Mouse (Mus musculus) midbrain, embryonic 12.5 days (tissue): ENCODE measurements at regions not wholly inside any gene's neighbourhood (a gene's known extent, or its start where the extent isn't known, plus 50 kb on each side); places are given as distances from the start of the nearest gene placed in this dataset.

Experiments
- ATAC-seq: fragments of 200-750 bp; cut with Nextera tagmentation; 2 replicates; pipeline ENCODE4 v1.8.0; 2017; ENCODE audit warnings: low read depth, moderate TSS enrichment, moderate library complexity; ENCODE audit not compliant: low FRiP score
- H3K27ac ChIP-seq: fragments of 300-500 bp; sonication (generic); replicated peaks from 2 replicates; pipeline ENCODE4 v1.5.1; 2016; ENCODE audit warnings: mild to moderate bottlenecking
- H3K27me3 ChIP-seq: fragments of 300-500 bp; sonication (generic); 2 replicates; pipeline ENCODE4 v1.6.1; 2016; ENCODE audit warnings: mild to moderate bottlenecking
- H3K36me3 ChIP-seq: fragments of 300-500 bp; sonication (generic); 2 replicates; pipeline ENCODE4 v1.6.1; 2016
- H3K4me1 ChIP-seq: fragments of 300-500 bp; sonication (generic); 2 replicates; pipeline ENCODE4 v1.6.1; 2016
- H3K4me2 ChIP-seq: fragments of 300-500 bp; sonication (generic); replicated peaks from 2 replicates; pipeline ENCODE4 v1.6.1; 2016; ENCODE audit warnings: mild to moderate bottlenecking, moderate library complexity
- H3K4me3 ChIP-seq: fragments of 300-500 bp; sonication (generic); 2 replicates; pipeline ENCODE4 v1.5.1; 2016; ENCODE audit warnings: mild to moderate bottlenecking
- H3K9ac ChIP-seq: fragments of 300-500 bp; sonication (generic); replicated peaks from 2 replicates; pipeline ENCODE4 v1.6.1; 2016; ENCODE audit warnings: mild to moderate bottlenecking, moderate library complexity
- H3K9me3 ChIP-seq: fragments of 300-500 bp; sonication (generic); 2 replicates; pipeline ENCODE4 v1.6.1; 2016; ENCODE audit warnings: mild to moderate bottlenecking
- WGBS: fragments of 180-500 bp; shearing (Covaris S2); methylation state at CpG from one replicate; pipeline ENCODE4 v1.1.7; 2016; 5-methylcytosine and 5-hydroxymethylcytosine counted together

- no peak overlapping the region for H3K4me2 ChIP-seq
- H3K4me1 ChIP-seq: peaks cover 42% of the 10 kb centered on the region
- 57% methylated on average over 4 of the region's 4 CpGs for WGBS
These were observed 53.2 kb downstream of the Gas1 start for GRCm38 (mm10) chr13:60123964-60124363.

GRCm38 (mm10) chr13:60123174-60123587 lies 54.0 kb downstream of the Gas1 start:
- peaks cover 42% of the 10 kb centered on the region for H3K4me1 ChIP-seq
- ATAC-seq: 0 out of 2 replicates have a peak, but pooled peaks have one; percentile 27

More at GRCm38 (mm10) chr13:60123964-60124363, 53.2 kb downstream of the Gas1 start:
- Histone ChIP-seq H3K27me3 (peaks cover 31% of the 10 kb centered on the region), H3K27ac (no peak overlapping the region), H3K4me3 (no peak overlapping the region), H3K36me3 (no peaks in the 10 kb centered on the region), H3K9ac (no peak overlapping the region), H3K9me3 (no peaks in the 10 kb centered on the region)
- no peak for ATAC-seq

GRCm38 (mm10) chr13:60122341-60123173 lies 54.6 kb downstream of the Gas1 start:
- no peak overlapping the region for H3K4me2 ChIP-seq
- WGBS: 60% methylated on average over 29 of the region's 29 CpGs
- H3K27ac ChIP-seq: no peak overlapping the region
- peaks cover 41% of the 10 kb centered on the region for H3K4me1 ChIP-seq
- H3K27me3 ChIP-seq: peaks cover 21% of the 10 kb centered on the region
- H3K4me3 ChIP-seq: no peak overlapping the region
- ATAC-seq: no peak
- H3K9me3 ChIP-seq: 0 out of 2 replicates have a peak, but pooled peaks cover 4% of the 10 kb centered on the region
- H3K9ac ChIP-seq: no peak overlapping the region
- H3K36me3 ChIP-seq: no peaks in the 10 kb centered on the region

More at GRCm38 (mm10) chr13:60123174-60123587, 54.0 kb downstream of the Gas1 start:
- Histone ChIP-seq H3K9ac (no peak overlapping the region), H3K9me3 (0 out of 2 replicates have a peak, but pooled peaks cover 4% of the 10 kb centered on the region), H3K27ac (no peak overlapping the region), H3K27me3 (peaks cover 27% of the 10 kb centered on the region), H3K36me3 (no peaks in the 10 kb centered on the region), H3K4me2 (no peak overlapping the region), H3K4me3 (no peak overlapping the region)
- 70% methylated on average over 6 of the region's 6 CpGs for WGBS

GRCm38 (mm10) chr13:60111465-60111864 lies 65.7 kb downstream of the Gas1 start:
- ATAC-seq: no peak
- no peaks in the 10 kb centered on the region for H3K9me3 ChIP-seq
- no peak overlapping the region for H3K4me3 ChIP-seq
- 96% methylated on average over 2 of the region's 2 CpGs for WGBS
- H3K9ac ChIP-seq: no peak overlapping the region
- peaks cover 9% of the 10 kb centered on the region; the same call in 1 of the 2 replicates for H3K27me3 ChIP-seq
- peaks cover 23% of the 10 kb centered on the region for H3K4me1 ChIP-seq
- no peak overlapping the region for H3K4me2 ChIP-seq
- no peaks in the 10 kb centered on the region for H3K36me3 ChIP-seq
- H3K27ac ChIP-seq: no peak overlapping the region

GRCm38 (mm10) chr13:60110079-60110846 lies 66.9 kb downstream of the Gas1 start:
- H3K4me2 ChIP-seq: peak overlapping the region; percentile 32
- H3K36me3 ChIP-seq: no peaks in the 10 kb centered on the region
- WGBS: 3% methylated on average over 11 of the region's 11 CpGs
- peak overlapping the region; percentile 80 for H3K27ac ChIP-seq
- H3K9me3 ChIP-seq: no peaks in the 10 kb centered on the region
- peaks cover 9% of the 10 kb centered on the region; the same call in 1 of the 2 replicates for H3K27me3 ChIP-seq
- H3K9ac ChIP-seq: no peak overlapping the region; the same call in 1 of the 2 replicates
- ATAC-seq: peak; percentile 96
- peaks cover 23% of the 10 kb centered on the region for H3K4me1 ChIP-seq
- no peak overlapping the region for H3K4me3 ChIP-seq

GRCm38 (mm10) chr13:60105286-60105685 lies 71.9 kb downstream of the Gas1 start:
- Histone ChIP-seq H3K9me3 (no peaks in the 10 kb centered on the region), H3K9ac (no peak overlapping the region), H3K4me3 (no peak overlapping the region), H3K27me3 (peaks cover 16% of the 10 kb centered on the region), H3K36me3 (no peaks in the 10 kb centered on the region), H3K27ac (no peak overlapping the region), H3K4me1 (peaks cover 15% of the 10 kb centered on the region), H3K4me2 (no peak overlapping the region)
- ATAC-seq: no peak
- WGBS: 89% methylated on average over 9 of the region's 9 CpGs

GRCm38 (mm10) chr13:60101651-60102050 lies 75.5 kb downstream of the Gas1 start:
- WGBS: 82% methylated on average over 4 of the region's 4 CpGs
- Histone ChIP-seq H3K36me3 (no peaks in the 10 kb centered on the region), H3K4me1 (0 out of 2 replicates have a peak, but pooled peaks cover 7% of the 10 kb centered on the region), H3K9me3 (no peaks in the 10 kb centered on the region), H3K27me3 (peaks cover 16% of the 10 kb centered on the region), H3K4me3 (no peak overlapping the region), H3K9ac (no peak overlapping the region), H3K4me2 (no peak overlapping the region), H3K27ac (no peak overlapping the region)
- no peak for ATAC-seq

- no peak overlapping the region for H3K4me3 ChIP-seq
- H3K9ac ChIP-seq: no peak overlapping the region
- 0 out of 2 replicates have a peak, but pooled peaks cover 7% of the 10 kb centered on the region for H3K4me1 ChIP-seq
- H3K9me3 ChIP-seq: no peaks in the 10 kb centered on the region
- no peak overlapping the region for H3K27ac ChIP-seq
- ATAC-seq: no peak
- WGBS: 88% methylated on average over 12 of the region's 12 CpGs
- H3K27me3 ChIP-seq: peaks cover 16% of the 10 kb centered on the region
- no peaks in the 10 kb centered on the region for H3K36me3 ChIP-seq
- H3K4me2 ChIP-seq: no peak overlapping the region
These were observed 76.7 kb downstream of the Gas1 start for GRCm38 (mm10) chr13:60100130-60101112.

GRCm38 (mm10) chr13:60099469-60100129 lies 77.6 kb downstream of the Gas1 start:
- 0 out of 2 replicates have a peak, but pooled peaks cover 7% of the 10 kb centered on the region for H3K4me1 ChIP-seq
- WGBS: 79% methylated on average over 14 of the region's 14 CpGs

GRCm38 (mm10) chr13:60098394-60098793 lies 78.8 kb downstream of the Gas1 start:
- peaks cover 16% of the 10 kb centered on the region for H3K27me3 ChIP-seq
- no peaks in the 10 kb centered on the region for H3K9me3 ChIP-seq
- H3K4me2 ChIP-seq: no peak overlapping the region
- no peak overlapping the region for H3K4me3 ChIP-seq
- no peak for ATAC-seq
- 0 out of 2 replicates have a peak, but pooled peaks cover 7% of the 10 kb centered on the region for H3K4me1 ChIP-seq
- H3K36me3 ChIP-seq: no peaks in the 10 kb centered on the region
- WGBS: 87% methylated on average over 3 of the region's 3 CpGs
- no peak overlapping the region for H3K9ac ChIP-seq
- H3K27ac ChIP-seq: no peak overlapping the region

More at GRCm38 (mm10) chr13:60099469-60100129, 77.6 kb downstream of the Gas1 start:
- H3K9ac ChIP-seq: no peak overlapping the region
- H3K27me3 ChIP-seq: peaks cover 16% of the 10 kb centered on the region
- no peaks in the 10 kb centered on the region for H3K36me3 ChIP-seq
- no peak for ATAC-seq
- no peak overlapping the region for H3K4me3 ChIP-seq
- no peak overlapping the region for H3K4me2 ChIP-seq
- H3K27ac ChIP-seq: no peak overlapping the region
- no peaks in the 10 kb centered on the region for H3K9me3 ChIP-seq

- Histone ChIP-seq H3K36me3 (no peaks in the 10 kb centered on the region), H3K4me1 (0 out of 2 replicates have a peak, but pooled peaks cover 7% of the 10 kb centered on the region), H3K4me3 (no peak overlapping the region), H3K27me3 (peaks cover 16% of the 10 kb centered on the region), H3K9me3 (no peaks in the 10 kb centered on the region), H3K4me2 (no peak overlapping the region), H3K27ac (no peak overlapping the region), H3K9ac (no peak overlapping the region)
- no peak for ATAC-seq
- 78% methylated on average over 6 of the region's 6 CpGs for WGBS
These were observed 79.4 kb downstream of the Gas1 start for GRCm38 (mm10) chr13:60097776-60098175.
